Mouse (Mus musculus) spleen, postnatal 4 days (tissue): ENCODE data around the gene Fbxl16.
"Not testable (repeated sequence)": the region's sequence is repeated elsewhere in the genome, so short reads cannot be mapped to it uniquely, and the experiment has no call there.

Experiments used
- DNase-seq, 2 experiments: peaks; one replicate each; pipeline ENCODE4 v3.0.0; 2022; ENCODE audit warnings: low spot score in 2 of 2

The Fbxl16 gene

DNA sequence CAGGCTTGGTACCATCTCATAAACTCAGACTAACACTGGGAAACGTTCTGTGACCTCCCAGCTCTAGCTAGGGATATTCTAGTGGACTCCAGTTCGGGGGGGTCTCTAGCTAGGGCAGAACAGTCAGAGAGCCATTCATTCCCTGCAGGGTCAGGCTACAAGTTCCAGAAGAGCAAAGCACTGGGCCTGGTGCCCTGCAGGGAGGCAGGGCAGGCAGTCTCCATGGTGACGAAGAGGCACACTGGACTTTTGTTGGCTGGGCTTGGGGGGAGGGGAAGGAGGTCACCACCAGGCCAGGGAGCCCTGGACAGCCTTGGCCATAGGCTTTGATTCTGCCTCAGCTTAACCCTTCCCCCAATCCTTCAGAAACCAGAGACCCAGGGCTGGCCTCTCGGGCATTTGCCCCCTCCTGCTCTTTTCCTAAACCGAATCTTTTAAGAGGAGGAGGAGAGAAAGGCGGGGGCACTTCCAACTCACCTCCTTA, 13.2 kb upstream of the Fbxl16 start, which contains the start of gene AC134908.4:
TSS of gene AC134908.4 (minus strand) at position 51 of the 484 bp plus-strand sequence.
- DNase-seq, result no peak

DNA sequence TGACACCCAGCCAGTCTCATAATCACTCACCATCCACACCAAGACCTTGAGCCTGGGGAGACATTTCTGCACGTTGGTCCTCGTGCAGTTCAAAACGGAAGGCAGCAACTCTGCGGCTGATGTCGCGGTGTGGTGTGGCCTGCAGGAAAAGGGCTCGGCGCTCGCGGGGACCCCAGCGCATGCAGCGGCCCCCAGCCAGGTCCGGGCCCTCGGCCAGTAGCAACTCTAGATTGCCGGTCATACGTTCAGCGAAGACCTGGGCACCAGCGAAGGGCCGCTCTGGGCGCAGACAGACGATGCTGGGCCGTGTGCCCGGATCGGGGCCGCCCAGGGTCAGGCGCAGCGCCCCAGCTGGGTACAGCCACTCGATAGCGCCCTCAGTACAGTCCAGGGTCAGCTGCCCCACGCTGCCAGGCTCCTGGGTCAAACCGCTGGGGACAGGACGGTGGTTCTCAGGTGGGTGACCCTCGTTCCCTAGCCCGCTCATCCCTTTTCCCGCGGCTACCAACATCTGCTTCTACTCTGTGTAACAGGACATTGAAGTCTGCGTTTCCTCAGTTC, 12.6 kb upstream of the Fbxl16 start:
- peak in 1 of 2 experiments; percentile 74 for DNase-seq

DNA sequence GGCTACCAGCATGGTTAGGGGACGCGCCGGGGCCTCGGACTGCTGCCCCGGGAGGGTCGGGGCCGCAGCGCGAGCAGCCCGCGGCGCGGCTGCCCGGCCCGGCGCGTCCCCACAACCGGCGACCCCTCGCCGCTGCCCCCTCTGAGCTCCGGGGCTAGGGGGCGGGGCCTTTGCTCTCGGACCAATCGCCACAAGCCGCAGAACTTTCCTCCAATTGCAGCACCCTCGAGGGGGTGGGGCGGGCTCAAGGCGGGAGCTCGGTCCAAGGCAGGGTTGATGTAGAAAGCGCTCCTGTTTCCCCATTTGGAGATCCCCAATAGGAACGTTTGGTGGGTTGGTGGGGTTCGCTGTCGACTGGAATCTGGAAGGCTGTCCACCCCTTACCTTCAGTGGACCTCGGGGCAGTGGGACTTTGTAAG, 11.9 kb upstream of the Fbxl16 start, which contains the start of gene Metrn:
TSS of gene Metrn (minus strand) at position 186 of the 419 bp plus-strand sequence.
- peak; percentile 88 to 93 for DNase-seq

DNA sequence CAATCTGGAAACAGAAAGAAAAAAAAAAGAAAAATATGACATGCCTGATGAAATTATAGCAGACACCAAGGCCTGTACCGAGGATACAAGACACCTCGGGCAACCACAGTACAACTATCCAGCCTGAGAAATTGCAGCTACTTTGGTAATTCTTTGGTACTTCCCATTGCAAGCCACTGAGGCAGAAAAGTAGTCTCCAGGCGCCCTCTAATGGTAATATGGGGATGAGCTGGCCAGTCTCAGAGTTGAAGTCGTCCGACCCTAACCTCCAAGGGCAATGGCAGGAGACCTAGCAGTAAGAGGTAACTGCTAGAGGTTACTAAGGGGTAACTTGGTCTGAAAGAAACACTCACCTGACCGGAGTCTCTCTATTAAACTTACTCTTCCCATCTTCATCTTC, 7.9 kb upstream of the Fbxl16 start:
- DNase-seq, result peak in 1 of 2 experiments; percentile 63

DNA sequence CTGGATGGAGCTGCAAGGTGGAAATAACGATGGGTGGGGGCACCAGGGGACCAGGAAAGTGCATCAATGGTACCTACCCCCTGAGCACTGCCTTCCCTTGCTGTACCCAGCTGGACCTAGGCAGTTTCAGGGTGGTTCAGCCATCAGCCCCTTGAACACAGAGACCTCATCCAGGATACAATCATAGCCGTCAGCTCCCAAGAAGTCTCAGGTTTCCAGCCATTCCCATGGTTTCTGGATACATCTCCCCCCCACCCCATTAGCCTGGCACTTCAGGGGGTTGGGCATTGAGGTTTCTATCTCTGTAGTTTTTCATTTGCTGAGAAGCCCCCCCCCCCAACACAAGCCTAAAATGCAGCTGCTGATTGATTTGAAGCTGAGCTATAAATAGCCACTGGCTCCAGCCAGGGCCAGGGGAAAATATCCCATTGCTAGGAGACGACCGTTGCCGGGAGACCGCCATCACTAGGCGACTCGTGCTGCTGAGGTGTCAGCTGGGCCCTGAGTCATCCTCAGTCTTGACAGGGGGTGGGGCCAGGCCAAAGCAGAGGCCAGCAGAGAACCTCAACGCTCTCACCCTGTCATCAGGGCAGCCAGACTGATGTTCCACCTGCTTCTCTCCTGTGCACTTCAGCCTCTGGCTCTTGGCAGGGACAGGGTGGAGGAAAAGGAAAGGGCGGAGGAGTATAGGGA, 5.9 kb upstream of the Fbxl16 start:
- DNase-seq, result no peak

DNA sequence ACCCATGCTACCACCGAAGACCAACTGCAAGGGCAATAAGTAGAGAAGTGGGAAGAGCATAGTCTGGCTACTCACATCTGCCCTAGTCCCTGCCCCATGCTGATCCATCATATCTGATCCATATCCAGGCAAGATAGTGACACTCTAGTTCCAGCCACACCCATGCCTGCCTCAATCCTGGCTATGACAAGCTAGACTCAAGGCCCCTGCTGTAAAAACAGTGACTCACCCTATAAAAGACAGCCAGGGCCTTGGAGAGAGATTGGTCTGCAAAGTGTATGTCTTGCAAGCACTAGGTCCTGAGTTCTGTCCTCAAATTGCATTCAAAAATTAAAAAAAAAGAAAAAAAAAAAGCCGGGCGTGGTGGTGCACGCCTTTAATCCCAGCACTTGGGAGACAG, 2.4 kb upstream of the Fbxl16 start:
- DNase-seq, result no peak

DNA sequence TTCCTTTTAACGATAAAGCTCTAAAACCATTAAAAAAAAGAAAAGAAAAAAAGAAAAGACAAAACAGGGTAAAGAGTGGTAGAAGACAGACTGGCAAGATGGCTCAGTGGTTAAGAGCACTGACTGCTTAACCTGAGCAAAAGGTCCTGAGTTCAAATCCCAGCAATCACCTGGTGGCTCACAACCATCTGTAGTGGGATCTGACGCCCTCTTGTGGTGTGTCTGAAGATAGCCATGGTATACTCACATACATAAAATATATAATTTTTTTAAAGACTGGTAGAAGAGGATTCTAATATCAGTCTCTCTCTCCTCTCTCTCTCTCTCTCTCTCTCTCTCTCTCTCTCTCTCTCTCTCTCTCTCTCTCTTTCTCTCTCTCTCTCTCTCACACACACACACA, 1.4 kb upstream of the Fbxl16 start:
- not testable (repeated sequence) for DNase-seq

DNA sequence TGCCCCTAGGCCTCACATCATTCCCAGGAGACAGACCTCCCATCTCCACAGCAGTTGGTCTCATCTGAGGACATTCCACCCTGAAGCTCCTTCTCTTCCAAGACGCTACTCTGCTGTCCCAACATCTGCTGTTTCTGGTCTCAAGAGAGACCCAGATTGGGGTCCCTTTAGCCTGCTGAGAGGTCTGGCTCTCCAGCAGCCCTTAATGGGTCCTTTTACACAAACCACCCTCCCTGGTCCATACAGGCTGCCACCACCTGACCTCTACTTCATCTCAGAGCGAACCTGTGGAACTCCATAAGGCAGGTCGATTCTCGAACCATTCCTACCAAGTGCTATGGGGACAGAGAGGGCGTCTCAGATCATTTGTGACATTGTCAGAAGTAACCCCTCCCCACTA, 857 bp upstream of the Fbxl16 start:
- DNase-seq, result no peak

DNA sequence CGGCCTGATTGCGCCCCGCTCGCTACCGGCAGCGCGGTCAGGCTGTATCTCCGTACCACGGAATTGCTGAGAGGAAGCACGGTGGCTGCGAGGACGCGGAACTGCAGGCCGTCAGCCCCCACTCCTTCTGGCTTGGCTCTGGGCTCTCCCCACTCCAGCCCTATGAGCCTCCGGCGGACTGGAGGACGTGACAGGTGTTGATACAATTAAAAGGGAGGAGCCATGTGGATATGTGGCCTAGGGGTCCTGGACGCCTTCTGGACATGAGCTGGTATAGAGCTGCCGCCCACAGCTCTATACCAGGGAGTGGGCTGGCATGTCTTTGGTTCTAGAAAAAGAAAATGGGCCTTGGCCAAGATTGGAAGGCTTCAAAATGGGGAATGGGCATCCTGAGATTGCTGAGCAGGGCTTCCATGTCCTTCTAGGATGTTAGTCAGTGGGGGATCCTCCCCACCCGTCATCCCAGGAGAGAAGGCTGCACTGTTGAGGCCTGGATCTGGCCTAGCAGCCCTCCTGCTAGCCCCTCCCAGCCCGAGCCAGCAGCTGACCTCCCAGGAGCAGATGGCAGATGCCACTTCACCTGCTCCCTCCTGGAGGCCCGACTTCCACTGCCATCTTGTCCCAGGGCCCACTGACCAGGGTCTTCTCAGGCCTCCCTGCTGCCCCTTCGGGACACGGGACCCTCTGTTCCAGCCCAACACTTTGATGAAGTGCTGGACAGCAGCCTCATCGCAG, 888 bp downstream of the Fbxl16 start:
- no peak for DNase-seq

DNA sequence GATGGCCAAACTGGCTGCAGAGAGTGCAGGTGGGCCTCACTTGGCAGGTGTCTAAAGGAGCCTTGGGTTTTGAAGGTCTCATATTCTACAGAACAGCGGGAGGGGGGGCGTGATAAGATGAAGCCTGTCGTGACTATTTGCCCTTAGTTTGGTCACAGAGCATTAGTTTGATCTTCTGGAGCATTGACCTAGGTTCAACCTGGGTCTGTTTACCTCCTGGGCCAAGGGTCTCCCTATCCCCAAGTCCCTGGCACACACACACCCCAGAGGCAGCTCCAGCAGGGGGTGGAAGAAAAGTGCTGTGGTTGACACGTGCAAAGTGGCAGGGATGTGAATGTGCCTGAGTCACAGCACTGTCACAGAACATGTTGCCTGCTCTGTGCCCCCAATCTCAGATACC, 2.0 kb downstream of the Fbxl16 start:
- DNase-seq, result no peak

DNA sequence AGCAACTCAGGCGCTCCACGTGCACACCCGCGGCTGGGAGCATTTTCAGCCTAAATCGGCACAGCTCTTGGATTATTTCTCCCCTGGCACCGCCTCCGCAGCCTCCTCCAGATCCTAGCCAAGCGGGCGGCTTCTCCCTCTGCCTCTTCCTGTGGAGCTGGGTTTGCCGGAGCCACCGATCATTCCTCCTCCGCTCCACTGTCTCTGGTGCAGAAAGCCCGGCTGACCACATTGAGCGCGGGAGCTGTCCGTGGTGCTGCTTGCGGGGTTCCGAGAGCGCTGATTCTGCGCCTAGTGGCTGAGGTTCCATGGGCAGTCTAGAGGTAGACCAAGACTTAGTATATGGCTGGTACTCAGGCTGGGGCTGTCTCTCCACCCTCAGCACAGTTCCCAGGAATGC, 4.6 kb downstream of the Fbxl16 start:
- DNase-seq, result peak; percentile 78 to 94

DNA sequence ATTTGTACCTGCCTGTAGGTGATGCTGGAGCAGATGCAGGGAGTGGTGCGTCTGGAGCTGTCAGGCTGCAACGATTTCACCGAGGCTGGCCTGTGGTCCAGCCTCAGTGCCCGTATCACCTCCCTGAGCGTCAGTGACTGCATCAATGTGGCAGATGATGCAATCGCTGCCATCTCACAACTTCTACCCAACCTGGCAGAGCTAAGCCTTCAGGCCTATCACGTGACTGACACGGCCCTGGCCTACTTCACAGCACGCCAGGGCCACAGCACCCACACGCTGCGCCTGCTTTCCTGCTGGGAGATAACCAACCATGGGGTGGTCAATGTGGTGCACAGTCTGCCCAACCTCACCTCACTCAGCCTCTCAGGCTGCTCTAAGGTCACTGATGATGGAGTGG, 8.8 kb downstream of the Fbxl16 start:
- DNase-seq, result no peak

DNA sequence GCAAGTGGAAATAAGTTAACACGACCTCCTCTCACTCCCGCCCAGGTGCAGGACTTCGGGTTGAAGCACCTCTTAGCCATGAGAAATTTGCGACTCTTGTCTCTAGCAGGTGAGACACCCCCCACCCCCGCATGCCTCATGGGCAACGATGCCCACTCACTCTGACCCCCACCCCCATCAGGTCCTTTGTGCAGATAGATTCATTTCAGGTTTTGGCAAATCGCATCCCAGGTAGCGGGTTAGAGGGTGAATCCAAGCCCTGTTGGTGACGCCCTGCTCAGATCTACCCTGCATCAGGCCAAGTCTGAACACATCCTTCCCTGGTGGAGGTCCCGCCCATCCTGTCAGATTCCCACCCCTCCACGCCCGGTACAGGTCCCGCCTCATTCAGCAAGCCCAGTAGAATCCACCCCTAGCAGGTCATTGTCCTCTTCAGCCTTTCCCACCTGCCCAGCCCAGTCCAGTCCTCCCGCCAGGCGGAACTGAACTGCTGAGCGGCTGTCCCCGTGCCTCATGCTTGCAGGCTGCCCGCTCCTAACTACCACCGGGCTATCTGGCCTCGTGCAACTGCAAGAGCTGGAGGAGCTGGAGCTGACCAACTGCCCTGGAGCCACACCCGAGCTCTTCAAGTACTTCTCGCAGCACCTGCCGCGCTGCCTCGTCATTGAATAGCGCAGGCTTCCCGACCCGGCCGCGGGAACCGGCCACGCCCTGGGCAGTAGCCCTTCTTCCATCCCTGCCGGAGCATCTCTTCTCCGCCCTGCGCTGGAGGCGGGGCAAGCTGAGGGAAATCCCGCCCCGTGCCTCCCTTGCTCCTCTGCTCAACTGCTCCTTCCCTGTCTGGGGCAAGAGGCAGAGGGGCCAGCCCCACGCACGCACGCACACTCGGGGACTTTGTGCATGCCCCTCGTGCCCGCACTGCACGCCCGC, 10.2 kb downstream of the Fbxl16 start:
- peak; percentile 24 to 65 for DNase-seq

DNA sequence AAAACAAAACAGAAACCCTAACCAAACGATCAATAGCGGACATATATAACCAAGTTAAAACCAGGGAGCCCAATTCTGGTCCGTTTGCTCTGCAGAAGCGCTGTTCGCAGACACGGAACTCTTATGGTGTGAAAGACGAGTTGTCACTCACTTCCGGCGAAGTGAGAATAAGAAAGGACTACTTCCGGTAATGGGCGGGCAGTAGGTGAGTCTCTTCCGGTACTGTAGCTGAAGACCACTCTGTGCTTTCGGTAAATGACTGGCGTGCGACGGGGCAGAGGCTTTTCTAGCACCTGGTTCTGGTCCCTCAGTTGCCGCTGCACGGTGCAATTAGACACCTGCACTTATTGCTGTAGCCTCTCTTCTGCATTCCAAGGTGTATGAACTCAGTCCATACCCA, 14.6 kb downstream of the Fbxl16 start, which contains the start of gene Wdr24:
TSS of gene Wdr24 (plus strand) at position 176 of the 400 bp plus-strand sequence.
- DNase-seq, result peak; percentile 77 to 84

DNA sequence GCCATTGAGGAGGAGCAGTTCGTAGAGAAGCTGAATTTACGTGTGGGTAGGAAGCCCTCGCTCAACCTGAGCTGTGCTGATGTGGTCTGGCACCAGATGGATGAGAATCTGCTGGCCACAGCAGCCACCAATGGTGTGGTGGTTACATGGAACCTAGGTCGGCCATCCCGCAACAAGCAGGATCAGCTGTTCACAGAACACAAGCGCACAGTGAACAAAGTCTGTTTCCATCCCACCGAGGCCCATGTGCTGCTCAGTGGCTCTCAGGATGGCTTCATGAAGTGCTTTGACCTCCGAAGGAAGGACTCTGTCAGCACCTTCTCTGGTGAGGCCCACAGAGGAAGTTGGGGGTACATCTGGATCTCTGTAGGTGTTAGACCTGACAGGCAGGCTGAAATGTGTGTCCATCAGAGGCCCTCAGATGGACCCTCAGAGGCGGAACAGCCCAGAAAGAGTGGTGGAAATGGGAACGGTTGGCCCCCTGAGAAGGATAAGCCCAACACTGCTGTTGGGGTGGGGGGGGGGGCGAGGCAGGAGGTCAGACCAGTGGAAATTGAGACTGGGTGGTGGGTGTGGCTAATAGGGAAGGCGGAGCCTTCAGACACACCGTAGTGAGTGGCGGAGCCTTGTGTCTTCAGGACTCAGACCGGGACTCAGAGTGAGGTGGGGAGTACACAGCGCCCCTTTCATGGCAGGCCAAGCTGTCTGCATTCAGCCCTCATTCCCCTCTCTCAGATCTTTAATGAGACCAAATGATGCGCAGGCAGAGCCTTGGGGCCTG, 15.7 kb downstream of the Fbxl16 start:
- no peak for DNase-seq

DNA sequence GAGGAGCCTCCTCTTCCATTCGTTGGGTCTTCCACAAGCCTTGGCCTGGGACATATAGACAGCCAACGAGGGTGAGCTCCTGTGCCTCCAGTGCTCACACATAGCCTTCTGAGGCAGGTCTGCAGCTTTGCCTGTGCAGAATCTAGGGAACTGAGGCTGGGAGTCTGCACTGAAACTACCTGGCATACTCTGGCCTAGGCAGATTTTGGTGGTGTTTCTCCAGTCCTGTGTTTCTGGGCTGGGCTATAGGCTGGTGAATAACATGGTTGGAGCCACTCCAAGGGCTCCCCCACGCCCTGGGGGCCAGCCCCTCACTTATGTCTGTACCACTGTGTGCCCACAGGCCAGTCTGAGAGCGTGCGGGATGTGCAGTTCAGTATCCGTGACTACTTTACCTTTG, 16.4 kb downstream of the Fbxl16 start:
- no peak for DNase-seq

DNA sequence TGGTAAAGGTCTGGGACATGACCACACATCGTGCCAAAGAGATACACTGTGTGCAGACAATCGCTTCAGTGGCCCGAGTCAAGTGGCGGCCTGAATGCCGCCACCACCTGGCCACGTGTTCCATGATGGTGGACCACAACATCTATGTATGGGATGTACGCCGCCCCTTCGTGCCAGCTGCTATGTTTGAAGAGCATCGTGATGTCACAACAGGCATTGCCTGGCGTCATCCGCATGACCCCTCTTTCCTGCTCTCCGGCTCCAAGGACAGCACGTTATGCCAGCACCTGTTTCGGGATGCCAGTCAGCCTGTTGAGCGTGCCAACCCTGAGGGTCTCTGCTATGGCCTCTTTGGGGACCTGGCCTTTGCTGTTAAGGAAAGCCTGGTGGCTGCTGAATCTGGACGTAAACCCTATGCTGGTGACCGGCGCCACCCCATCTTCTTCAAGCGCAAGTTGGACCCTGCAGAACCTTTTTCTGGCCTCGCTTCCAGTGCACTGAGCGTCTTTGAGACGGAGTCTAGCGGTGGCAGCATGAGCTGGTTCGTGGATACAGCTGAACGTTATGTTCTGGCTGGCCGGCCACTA, 17.2 kb downstream of the Fbxl16 start:
- no peak for DNase-seq

DNA sequence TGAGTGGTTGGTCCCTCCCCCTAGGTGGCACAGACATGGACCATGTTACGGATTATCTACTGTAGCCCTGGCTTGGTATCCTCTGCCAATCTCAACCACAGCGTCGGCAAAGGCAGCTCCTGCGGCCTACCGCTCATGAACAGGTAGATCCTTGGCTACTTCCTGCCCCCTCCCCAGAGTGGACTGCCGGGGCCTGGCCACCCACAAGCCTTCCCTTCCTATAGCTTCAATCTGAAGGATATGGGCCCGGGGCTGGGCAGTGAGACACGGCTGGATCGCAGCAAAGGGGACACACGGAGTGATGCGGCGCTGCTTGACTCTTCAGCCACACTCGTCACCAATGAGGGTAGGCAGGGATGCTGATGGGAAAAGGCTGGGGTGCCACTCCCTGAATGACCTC, 18.1 kb downstream of the Fbxl16 start:
- no peak for DNase-seq

DNA sequence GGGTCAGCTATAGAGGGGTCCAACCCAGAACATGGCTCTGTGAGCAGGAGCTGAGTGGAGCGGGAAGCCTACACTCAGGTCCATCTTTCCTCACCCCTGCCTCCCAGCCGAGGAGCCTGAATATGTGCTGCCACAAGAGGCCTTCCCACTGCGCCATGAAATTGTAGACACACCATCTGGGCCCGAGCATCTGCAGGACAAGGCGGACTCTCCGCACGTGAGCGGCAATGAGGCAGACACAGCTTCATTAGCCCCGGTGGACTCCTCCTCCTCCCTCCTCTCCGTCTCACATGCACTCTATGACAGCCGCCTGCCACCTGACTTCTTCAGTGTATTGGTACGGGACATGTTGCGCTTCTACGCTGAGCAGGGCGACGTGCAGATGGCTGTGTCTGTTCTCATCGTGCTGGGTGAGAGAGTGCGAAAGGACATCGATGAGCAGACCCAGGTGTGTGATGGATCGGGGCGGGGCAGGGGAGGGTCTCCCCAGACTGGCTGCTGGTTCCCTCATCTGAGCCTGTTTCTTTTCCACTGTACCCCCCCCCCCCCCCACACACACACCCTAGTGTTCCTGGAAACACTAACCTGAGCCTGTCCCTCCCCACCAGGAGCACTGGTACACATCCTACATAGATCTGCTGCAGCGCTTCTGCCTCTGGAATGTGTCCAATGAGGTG, 18.8 kb downstream of the Fbxl16 start:
- DNase-seq, result no peak

DNA sequence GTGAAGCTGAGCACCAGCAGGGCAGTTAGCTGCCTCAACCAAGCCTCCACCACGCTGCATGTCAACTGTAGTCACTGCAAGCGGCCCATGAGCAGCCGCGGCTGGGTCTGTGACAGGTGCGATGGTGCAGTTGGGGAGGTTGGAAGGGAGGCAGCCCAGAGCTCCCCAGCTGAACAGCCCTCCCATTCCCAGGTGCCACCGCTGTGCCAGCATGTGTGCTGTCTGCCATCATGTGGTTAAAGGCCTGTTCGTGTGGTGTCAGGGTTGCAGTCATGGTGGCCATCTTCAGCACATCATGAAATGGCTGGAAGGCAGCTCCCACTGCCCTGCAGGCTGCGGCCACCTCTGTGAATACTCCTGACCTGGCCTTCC, 19.3 kb downstream of the Fbxl16 start:
- DNase-seq, result no peak
